Mouse (Mus musculus): ENCODE results near the gene B3gnt2.

- TF ChIP-seq CTCF (IDR thresholded peaks at IDR 0.05; ENCODE audit: low read depth, low read length) (no peak), POLR2A (IDR thresholded peaks at IDR 0.05; ENCODE audit: borderline replicate concordance, low read depth, low read length) (no peak)
Measured at GRCm38 (mm10) chr11:22825548-22825947, 35.2 kb downstream of the B3gnt2 start.
